Mouse (Mus musculus): ENCODE measurements at regions not wholly inside any gene's neighbourhood (a gene's known extent, or its start where the extent isn't known, plus 50 kb on each side); places are given as distances from the start of the nearest gene placed in this dataset.

DNA sequence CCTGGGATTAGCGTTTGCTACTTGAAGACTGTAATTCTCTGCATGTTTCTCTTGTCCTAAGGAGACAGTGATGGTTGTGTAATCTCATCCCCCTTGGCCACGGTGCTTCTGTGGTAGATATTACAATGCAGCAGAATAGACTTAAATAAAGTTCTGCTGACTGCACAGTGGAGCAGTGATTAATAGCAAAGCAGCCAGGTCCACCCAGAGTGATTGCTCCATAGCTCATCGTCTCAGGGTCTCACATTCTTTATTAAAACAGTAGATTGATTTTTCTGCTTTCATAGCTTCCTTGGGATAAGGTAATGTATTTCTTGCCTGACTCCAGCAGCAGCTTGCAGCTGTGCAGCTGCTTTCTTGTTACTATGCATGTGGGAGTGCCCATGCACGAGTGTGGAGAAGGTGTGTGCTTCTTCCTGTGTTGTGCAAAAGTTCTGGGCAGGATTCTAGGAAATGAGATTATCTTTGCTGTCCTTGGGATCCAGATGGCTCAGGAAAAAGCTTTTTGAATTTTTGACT lies 169.9 kb upstream of the Plppr1 start:
- H3K27ac ChIP-seq, result no peak overlapping the region
- no peak overlapping the region for H3K9ac ChIP-seq
- H3K4me2 ChIP-seq, result no peak overlapping the region
- no peaks in the 10 kb centered on the region for H3K36me3 ChIP-seq
- H3K4me3 ChIP-seq, result no peak overlapping the region
- H3K4me1 ChIP-seq (replicated peaks), result no peaks in the 10 kb centered on the region
- H3K27me3 ChIP-seq, result no peaks in the 10 kb centered on the region
- H3K9me3 ChIP-seq (replicated peaks), result no peaks in the 10 kb centered on the region
- no peak for ATAC-seq (replicated peaks; ENCODE audit: insufficient number of reproducible peaks, insufficient read depth, low FRiP score, low read depth)
- WGBS, result 57% methylated on average over 4 of the region's 4 CpGs

GRCm38 (mm10) chr4:48904551-48904950 lies 154.5 kb upstream of the Plppr1 start:
- WGBS, result 54% methylated on average over 1 of the region's 1 CpGs
- H3K4me1 ChIP-seq (replicated peaks), result no peaks in the 10 kb centered on the region

DNA sequence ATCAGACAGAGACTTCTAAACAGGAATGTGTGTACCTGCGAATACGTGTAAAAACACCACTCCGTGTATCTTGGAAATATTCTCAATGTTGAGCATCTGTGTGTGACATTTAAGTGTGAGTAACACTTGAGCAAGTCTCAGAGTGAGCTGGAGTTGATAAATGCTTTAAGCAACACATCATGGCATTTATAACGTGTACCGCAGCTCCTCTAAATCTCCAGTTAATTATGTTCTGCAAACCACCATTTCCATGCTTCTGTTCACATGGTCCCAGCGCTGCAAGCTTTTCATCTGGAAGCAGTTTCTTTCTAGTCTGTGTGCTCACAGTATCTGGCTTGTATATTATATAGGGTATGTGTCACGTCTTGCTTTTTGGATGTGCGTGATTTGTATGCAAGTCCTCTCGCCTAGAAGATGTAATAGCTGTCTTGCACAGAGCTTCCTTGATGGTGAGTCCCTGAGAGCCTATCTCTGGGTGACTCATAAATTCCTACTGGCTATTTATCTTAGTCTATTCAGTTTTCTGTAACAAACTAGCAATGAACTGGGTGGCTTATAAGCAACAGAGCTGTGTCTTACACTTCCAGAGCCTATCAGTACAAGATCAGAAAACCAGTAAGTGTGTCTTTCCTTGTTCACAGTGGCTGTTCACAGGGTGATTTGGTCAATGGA lies 153.7 kb upstream of the Plppr1 start:
- WGBS, result 74% methylated on average over 9 of the region's 9 CpGs
- H3K27me3 ChIP-seq, result no peaks in the 10 kb centered on the region

More at GRCm38 (mm10) chr4:48904551-48904950, 154.5 kb upstream of the Plppr1 start:
- no peak overlapping the region for H3K4me3 ChIP-seq
- no peaks in the 10 kb centered on the region for H3K36me3 ChIP-seq
- no peaks in the 10 kb centered on the region for H3K9me3 ChIP-seq (replicated peaks)
- no peaks in the 10 kb centered on the region for H3K27me3 ChIP-seq
- no peak overlapping the region for H3K4me2 ChIP-seq
- H3K27ac ChIP-seq, result no peak overlapping the region
- no peak overlapping the region for H3K9ac ChIP-seq
- no peak for ATAC-seq (replicated peaks; ENCODE audit: insufficient number of reproducible peaks, insufficient read depth, low FRiP score, low read depth)

DNA sequence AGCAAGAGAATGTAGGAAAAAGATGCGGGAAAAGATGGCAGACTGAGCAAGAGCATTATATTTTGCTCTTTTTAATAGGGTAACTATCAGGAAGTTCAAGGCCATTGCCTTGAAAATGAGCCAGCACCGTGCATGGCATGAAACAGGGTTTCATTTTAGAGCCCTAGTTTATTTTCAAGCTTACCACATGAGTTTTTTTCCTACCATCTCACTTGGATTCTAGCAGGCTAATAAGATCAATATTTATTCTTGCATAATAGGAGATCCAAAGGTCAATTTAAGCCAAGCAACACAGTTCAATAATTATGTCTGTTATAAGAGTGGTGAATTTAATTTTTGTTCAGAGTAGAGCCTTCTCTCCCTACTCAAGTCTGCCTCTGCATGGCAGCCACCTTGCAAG lies 149.9 kb upstream of the Plppr1 start:
- Histone ChIP-seq H3K9ac (no peak overlapping the region), H3K4me2 (no peak overlapping the region)
- WGBS, result 70% methylated on average over 2 of the region's 2 CpGs

More for the DNA sequence above, 153.7 kb upstream of the Plppr1 start:
- Histone ChIP-seq H3K4me3 (no peak overlapping the region), H3K9ac (no peak overlapping the region), H3K36me3 (no peaks in the 10 kb centered on the region), H3K9me3 (replicated peaks) (no peaks in the 10 kb centered on the region), H3K27ac (no peak overlapping the region), H3K4me1 (replicated peaks) (no peaks in the 10 kb centered on the region), H3K4me2 (no peak overlapping the region)
- ATAC-seq (replicated peaks; ENCODE audit: insufficient number of reproducible peaks, insufficient read depth, low FRiP score, low read depth), result no peak

DNA sequence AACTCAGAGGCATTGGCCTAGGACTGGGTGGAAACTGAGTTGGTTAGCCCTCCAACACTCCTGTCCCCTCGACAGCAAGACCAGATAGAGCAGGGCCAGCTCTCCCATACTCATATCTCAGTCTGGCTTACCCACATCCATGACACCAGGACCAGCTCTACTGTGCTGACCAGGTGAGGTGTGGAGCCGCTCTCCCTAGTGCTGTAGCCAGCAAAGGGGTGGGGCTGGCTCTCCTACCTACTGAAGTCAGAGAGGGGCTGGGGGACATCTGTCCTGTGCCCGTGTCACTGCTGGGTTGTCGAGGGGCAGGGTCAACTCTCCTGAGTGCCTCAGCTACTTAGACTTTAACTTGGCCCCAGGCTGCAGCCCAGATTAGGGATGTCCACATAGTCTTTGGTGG lies 145.8 kb upstream of the Plppr1 start:
- H3K9me3 ChIP-seq (replicated peaks), result no peaks in the 10 kb centered on the region
- no peak overlapping the region for H3K27ac ChIP-seq
- H3K36me3 ChIP-seq, result no peaks in the 10 kb centered on the region
- 75% methylated on average over 4 of the region's 4 CpGs for WGBS
- H3K9ac ChIP-seq, result no peak overlapping the region
- no peak for ATAC-seq (replicated peaks; ENCODE audit: insufficient number of reproducible peaks, insufficient read depth, low FRiP score, low read depth)
- H3K4me1 ChIP-seq (replicated peaks), result no peaks in the 10 kb centered on the region
- H3K4me2 ChIP-seq, result no peak overlapping the region
- no peak overlapping the region for H3K4me3 ChIP-seq
- H3K27me3 ChIP-seq, result no peaks in the 10 kb centered on the region

More for the DNA sequence above, 149.9 kb upstream of the Plppr1 start:
- H3K4me3 ChIP-seq, result no peak overlapping the region
- H3K27ac ChIP-seq, result no peak overlapping the region
- H3K4me1 ChIP-seq (replicated peaks), result no peaks in the 10 kb centered on the region
- H3K27me3 ChIP-seq, result no peaks in the 10 kb centered on the region
- no peaks in the 10 kb centered on the region for H3K36me3 ChIP-seq
- no peak for ATAC-seq (replicated peaks; ENCODE audit: insufficient number of reproducible peaks, insufficient read depth, low FRiP score, low read depth)
- no peaks in the 10 kb centered on the region for H3K9me3 ChIP-seq (replicated peaks)

GRCm38 (mm10) chr4:48924576-48925459 lies 134.3 kb upstream of the Plppr1 start:
- Histone ChIP-seq H3K36me3 (no peaks in the 10 kb centered on the region), H3K4me3 (no peak overlapping the region), H3K9ac (no peak overlapping the region), H3K27ac (no peak overlapping the region), H3K9me3 (replicated peaks) (no peaks in the 10 kb centered on the region), H3K27me3 (no peaks in the 10 kb centered on the region), H3K4me1 (replicated peaks) (no peaks in the 10 kb centered on the region), H3K4me2 (no peak overlapping the region)
- WGBS, result 84% methylated on average over 4 of the region's 4 CpGs
- ATAC-seq (replicated peaks; ENCODE audit: insufficient number of reproducible peaks, insufficient read depth, low FRiP score, low read depth), result no peak

DNA sequence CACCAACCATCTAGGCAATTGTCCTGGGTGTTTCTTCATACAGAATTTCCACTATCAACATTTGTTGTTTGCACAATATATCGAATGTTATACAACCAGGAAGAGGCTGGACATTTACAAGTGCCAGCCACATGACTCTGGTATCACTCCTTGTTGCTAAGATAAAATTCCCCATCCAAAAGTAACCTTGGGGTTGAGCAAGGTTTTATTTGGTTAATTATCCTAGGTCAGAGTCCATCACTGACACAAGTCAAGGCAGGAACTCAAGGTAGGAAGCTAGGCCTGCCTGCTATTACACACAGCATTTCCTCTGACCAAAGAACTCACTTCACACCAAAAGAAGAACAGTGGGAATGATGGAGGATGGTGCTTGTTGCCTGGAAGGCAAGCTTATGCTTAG lies 120.7 kb upstream of the Plppr1 start:
- Histone ChIP-seq H3K4me1 (replicated peaks) (no peaks in the 10 kb centered on the region), H3K4me2 (no peak overlapping the region), H3K4me3 (no peak overlapping the region), H3K27ac (no peak overlapping the region), H3K9me3 (replicated peaks) (no peaks in the 10 kb centered on the region), H3K36me3 (no peaks in the 10 kb centered on the region), H3K9ac (no peak overlapping the region), H3K27me3 (no peaks in the 10 kb centered on the region)
- 72% methylated on average over 1 of the region's 1 CpGs for WGBS
- no peak for ATAC-seq (replicated peaks; ENCODE audit: insufficient number of reproducible peaks, insufficient read depth, low FRiP score, low read depth)

DNA sequence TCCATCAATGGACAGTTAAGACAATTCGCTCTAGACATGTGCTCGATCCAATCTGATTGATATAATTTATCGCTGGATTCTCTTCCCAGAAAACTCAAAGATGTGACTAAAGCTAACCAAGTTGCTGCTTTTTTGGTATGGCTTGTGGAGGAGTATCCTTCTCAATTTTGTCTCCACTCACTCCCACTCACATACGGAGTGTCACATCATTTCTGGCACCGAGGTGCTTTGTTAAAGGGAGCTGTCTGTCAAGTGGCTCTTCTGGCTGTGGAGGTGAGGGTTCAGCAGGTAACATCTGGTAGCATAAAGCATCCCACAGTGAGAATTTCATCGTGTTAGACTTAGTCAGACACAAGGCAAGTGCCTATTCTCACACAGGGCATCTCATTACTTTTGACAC lies 120.2 kb upstream of the Plppr1 start:
- H3K9ac ChIP-seq, result no peak overlapping the region
- H3K4me2 ChIP-seq, result no peak overlapping the region
- no peak overlapping the region for H3K4me3 ChIP-seq
- no peak overlapping the region for H3K27ac ChIP-seq
- ATAC-seq (replicated peaks; ENCODE audit: insufficient number of reproducible peaks, insufficient read depth, low FRiP score, low read depth), result no peak
- no peaks in the 10 kb centered on the region for H3K27me3 ChIP-seq
- no peaks in the 10 kb centered on the region for H3K4me1 ChIP-seq (replicated peaks)
- 79% methylated on average over 6 of the region's 6 CpGs for WGBS
- no peaks in the 10 kb centered on the region for H3K9me3 ChIP-seq (replicated peaks)
- no peaks in the 10 kb centered on the region for H3K36me3 ChIP-seq

DNA sequence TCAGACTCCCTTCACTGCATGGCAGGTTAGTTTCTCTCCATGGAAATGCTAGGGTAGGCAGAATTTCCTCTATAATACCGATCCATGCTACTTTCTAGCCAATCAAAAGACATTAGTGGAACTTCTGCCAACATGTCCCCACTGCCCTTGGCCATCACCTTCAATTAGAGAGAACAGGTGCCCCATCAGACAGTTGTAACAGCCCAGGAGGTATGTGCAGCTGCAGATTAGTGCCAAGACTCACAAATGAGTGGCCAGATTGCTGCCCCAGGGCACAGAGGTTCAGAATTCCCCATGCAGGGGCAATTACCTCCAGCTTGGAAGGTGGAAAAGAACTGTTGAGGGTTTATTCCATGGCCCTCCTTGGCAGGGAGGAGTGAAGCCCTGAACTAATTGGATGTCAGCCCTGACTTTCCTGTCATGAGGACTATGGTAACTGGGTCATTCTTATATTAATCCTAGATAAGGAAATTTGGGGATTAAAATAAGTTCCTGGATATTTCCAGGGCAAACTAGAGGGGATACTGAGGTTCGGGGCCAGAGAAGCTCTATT lies 113.7 kb upstream of the Plppr1 start:
- Histone ChIP-seq H3K9ac (no peak overlapping the region), H3K4me3 (no peak overlapping the region), H3K27me3 (no peaks in the 10 kb centered on the region), H3K4me1 (replicated peaks) (no peaks in the 10 kb centered on the region), H3K9me3 (replicated peaks) (no peaks in the 10 kb centered on the region), H3K4me2 (no peak overlapping the region), H3K27ac (no peak overlapping the region), H3K36me3 (no peaks in the 10 kb centered on the region)
- WGBS, result 80% methylated on average over 2 of the region's 2 CpGs
- ATAC-seq (replicated peaks; ENCODE audit: insufficient number of reproducible peaks, insufficient read depth, low FRiP score, low read depth), result no peak

GRCm38 (mm10) chr4:48952965-48953364 lies 106.1 kb upstream of the Plppr1 start:
- no peaks in the 10 kb centered on the region for H3K36me3 ChIP-seq
- no peaks in the 10 kb centered on the region for H3K4me1 ChIP-seq (replicated peaks)
- no peaks in the 10 kb centered on the region for H3K9me3 ChIP-seq (replicated peaks)
- H3K27me3 ChIP-seq, result no peaks in the 10 kb centered on the region
- WGBS, result 54% methylated on average over 1 of the region's 1 CpGs
- H3K9ac ChIP-seq, result no peak overlapping the region
- no peak overlapping the region for H3K4me2 ChIP-seq
- ATAC-seq (replicated peaks; ENCODE audit: insufficient number of reproducible peaks, insufficient read depth, low FRiP score, low read depth), result no peak
- H3K27ac ChIP-seq, result no peak overlapping the region
- H3K4me3 ChIP-seq, result no peak overlapping the region

DNA sequence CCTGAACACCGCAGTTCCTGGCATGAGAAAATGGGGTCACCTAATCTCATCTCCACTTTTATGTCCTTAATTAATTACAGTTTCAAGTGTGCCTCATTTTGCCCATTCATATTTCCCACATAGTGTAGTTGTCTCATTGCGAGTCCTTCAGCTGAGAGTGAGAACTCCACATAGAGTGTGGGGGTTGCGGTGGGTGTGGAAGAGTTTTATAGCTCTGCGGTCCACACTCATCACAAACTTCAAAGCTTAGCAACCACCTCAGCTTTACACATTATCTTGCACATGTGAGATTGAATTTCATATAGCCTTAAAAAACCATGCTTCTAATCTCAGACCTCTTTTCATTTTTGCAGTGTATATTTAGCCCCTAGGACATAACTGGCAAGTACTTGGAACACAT lies 83.3 kb upstream of the Plppr1 start:
- no peaks in the 10 kb centered on the region for H3K36me3 ChIP-seq
- H3K27me3 ChIP-seq, result no peaks in the 10 kb centered on the region
- no peak overlapping the region for H3K27ac ChIP-seq
- H3K9me3 ChIP-seq (replicated peaks), result no peaks in the 10 kb centered on the region
- H3K9ac ChIP-seq, result no peak overlapping the region
- H3K4me1 ChIP-seq (replicated peaks), result no peaks in the 10 kb centered on the region
- no peak overlapping the region for H3K4me3 ChIP-seq
- no peak overlapping the region for H3K4me2 ChIP-seq
- WGBS, result 90% methylated on average over 4 of the region's 4 CpGs
- ATAC-seq (replicated peaks; ENCODE audit: insufficient number of reproducible peaks, insufficient read depth, low FRiP score, low read depth), result no peak

Data from heart, embryonic 15.5 days (tissue).